Comparison of ENCODE assay signal across 8 mouse cellular contexts in genomic region chr3:152192238-152192931, GRCm38 (mm10). TPM values are rescaled to one million over a fixed set of nuclear protein-coding genes. Genes with fewer than 3 reads are reported as not detected.
DNase-seq lines count a peak whose midpoint lies in the region; ATAC-seq and TF ChIP-seq lines count a peak whose summit lies in the region.

No protein-coding gene starts in this region.

- 0 out of 2 replicates have a peak, but pooled peaks have one; percentile 34 for ATAC-seq in forebrain, embryonic 13.5 days
- ATAC-seq in kidney, embryonic 14.5 days (ENCODE audit: low FRiP score, low TSS enrichment) = 0 out of 2 replicates have a peak, but pooled peaks have one; percentile 9

- dilution Hi-C loops in CH12.LX (cut with MboI; ENCODE audit: extremely low pct_ligation_motif_present, extremely low pct_unique_long_range_greater_than_20kb, low sequenced_read_pairs) = no loop called here

- no peaks in the 10 kb centered on the region for H3K9me3 ChIP-seq in CH12.LX (replicated peaks; ENCODE audit: low read length)
- H3K9me3 ChIP-seq in forebrain, embryonic 13.5 days (replicated peaks) = no peaks in the 10 kb centered on the region
- H3K9me3 ChIP-seq in kidney, embryonic 14.5 days (ENCODE audit: control insufficient read depth, low read length) = no peaks in the 10 kb centered on the region
- no peaks in the 10 kb centered on the region for H3K9me3 ChIP-seq in megakaryocyte, embryonic 14.5 days

- 32% methylated on average over 11 of the region's 11 CpGs for WGBS in forebrain, embryonic 13.5 days
- 16% methylated on average over 9 of the region's 11 CpGs for WGBS in kidney, embryonic 14.5 days

- H3K79me2 ChIP-seq in CH12.LX (replicated peaks; ENCODE audit: control insufficient read depth, extremely low read depth, insufficient read depth, poor library complexity, severe bottlenecking) = peaks cover 22% of the 10 kb centered on the region

- H3K4me2 ChIP-seq in CH12.LX (ENCODE audit: insufficient read depth, low read depth, poor library complexity, severe bottlenecking) = peak overlapping the region; percentile 47
- H3K4me2 ChIP-seq in forebrain, embryonic 13.5 days = peak overlapping the region; percentile 62
- peak overlapping the region; percentile 51 for H3K4me2 ChIP-seq in kidney, embryonic 14.5 days (replicated peaks; ENCODE audit: low read depth, low read length)

- peak; percentile 55 for DNase-seq in 3134 (ENCODE audit: extremely low read depth, insufficient read length, low spot score)
- DNase-seq in CH12.LX (ENCODE audit: extremely low read depth) = peak; percentile 68
- no peak for DNase-seq in frontal cortex, postnatal 25 days (ENCODE audit: low spot score in 2 of 2)
- DNase-seq in layer of hippocampus, adult 9-11 months = no peak
- DNase-seq in ovary, postnatal 36 days (ENCODE audit: low spot score) = no peak

- H3K4me3 ChIP-seq in CH12.LX (replicated peaks in 1 of 3; ENCODE audit: low read depth in 2 of 3, low read length in 2 of 3, poor library complexity in 1 of 3) = peak overlapping the region; percentile 62 to 89 (median 70)
- peak overlapping the region; percentile 35 for H3K4me3 ChIP-seq in forebrain, embryonic 13.5 days
- H3K4me3 ChIP-seq in kidney, embryonic 14.5 days (ENCODE audit: low read length) = peak overlapping the region; percentile 45
- H3K4me3 ChIP-seq in megakaryocyte, embryonic 14.5 days (replicated peaks) = peak overlapping the region; percentile 95

- peaks cover 0 to 3% of the 10 kb centered on the region in 2 experiments for H3K36me3 ChIP-seq in CH12.LX (replicated peaks in 1 of 2; ENCODE audit: control insufficient read depth in 1 of 2, insufficient read depth in 1 of 2, low read length in 1 of 2)
- H3K36me3 ChIP-seq in forebrain, embryonic 13.5 days (ENCODE audit: poor library complexity, severe bottlenecking) = no peaks in the 10 kb centered on the region
- no peaks in the 10 kb centered on the region for H3K36me3 ChIP-seq in kidney, embryonic 14.5 days (ENCODE audit: control insufficient read depth, insufficient read depth, low read length)
- H3K36me3 ChIP-seq in megakaryocyte, embryonic 14.5 days (replicated peaks; ENCODE audit: low read length) = peaks cover 20% of the 10 kb centered on the region

- TF ChIP-seq POLR2A in CH12.LX (IDR thresholded peaks at IDR 0.05; ENCODE audit: low read depth, low read length) = 0 out of 2 replicates have a peak, but pooled peaks have one; percentile 1

- no peak for TF ChIP-seq RAD21 in CH12.LX (IDR thresholded peaks at IDR 0.05; ENCODE audit: low read depth, low read length)

- peak overlapping the region; percentile 99 for H3K9ac ChIP-seq in CH12.LX (ENCODE audit: insufficient read depth, low read depth)
- H3K9ac ChIP-seq in forebrain, embryonic 13.5 days = 0 out of 2 replicates have a peak overlapping the region, but pooled peaks have one; percentile 46
- H3K9ac ChIP-seq in kidney, embryonic 14.5 days (ENCODE audit: low read depth, low read length) = peak overlapping the region; percentile 54

- in situ Hi-C loops in CH12.LX (cut with MboI; ENCODE audit: low pct_ligation_motif_present, low pct_unique_long_range_greater_than_20kb, low sequenced_read_pairs) = loop anchor here (5.0 kb wide), 1 partner anchor 70 kb away; no protein-coding TSS in a partner anchor

- peak overlapping the region; percentile 14; the same call in 1 of the 2 replicates for H3K27ac ChIP-seq in CH12.LX (ENCODE audit: insufficient read depth, low read depth)
- H3K27ac ChIP-seq in forebrain, embryonic 13.5 days = no peak overlapping the region
- H3K27ac ChIP-seq in kidney, embryonic 14.5 days (ENCODE audit: low read depth, low read length) = peak overlapping the region; percentile 78

- TF ChIP-seq CTCF in CH12.LX (conservative IDR thresholded peaks at IDR 0.05 in 1 of 2, IDR thresholded peaks at IDR 0.05 in 1 of 2; ENCODE audit: low read depth in 2 of 2, low read length in 2 of 2) = no peak; a peak in 1 of 4 replicates

- peaks cover 9 to 43% of the 10 kb centered on the region in 2 experiments for H3K4me1 ChIP-seq in CH12.LX (ENCODE audit: control insufficient read depth in 1 of 2, insufficient read depth in 2 of 2)
- H3K4me1 ChIP-seq in forebrain, embryonic 13.5 days = peaks cover 16% of the 10 kb centered on the region
- H3K4me1 ChIP-seq in kidney, embryonic 14.5 days (ENCODE audit: control insufficient read depth, insufficient read depth, low read length) = peaks cover 16% of the 10 kb centered on the region; the same call in 1 of the 2 replicates
- H3K4me1 ChIP-seq in megakaryocyte, embryonic 14.5 days = peaks cover 32% of the 10 kb centered on the region

- TF ChIP-seq EP300 in CH12.LX (IDR thresholded peaks at IDR 0.05; ENCODE audit: low read length) = peak; percentile 30

- peaks cover 2% of the 10 kb centered on the region for H3K27me3 ChIP-seq in CH12.LX (replicated peaks)
- H3K27me3 ChIP-seq in forebrain, embryonic 13.5 days = no peaks in the 10 kb centered on the region
- no peaks in the 10 kb centered on the region for H3K27me3 ChIP-seq in kidney, embryonic 14.5 days (ENCODE audit: control insufficient read depth, insufficient read depth, low read length)
- H3K27me3 ChIP-seq in megakaryocyte, embryonic 14.5 days (replicated peaks) = no peaks in the 10 kb centered on the region

TF ChIP-seq in CH12.LX, 34 proteins besides CTCF, POLR2A, EP300 and RAD21 (continues in another document):
- no peak for TF ChIP-seq RCOR1 (conservative IDR thresholded peaks at IDR 0.05; ENCODE audit: low read depth, low read length)
- peak; percentile 92 for TF ChIP-seq BHLHE40 (IDR thresholded peaks at IDR 0.05; ENCODE audit: low read depth, low read length)
- no peak for TF ChIP-seq JUND (conservative IDR thresholded peaks at IDR 0.05; ENCODE audit: low read depth, low read length)
- no peak for TF ChIP-seq E2F4 (IDR thresholded peaks at IDR 0.05; ENCODE audit: insufficient replicate concordance, low read depth, low read length)
- TF ChIP-seq NRF1 (IDR thresholded peaks at IDR 0.05; ENCODE audit: low read depth, low read length) = no peak
- TF ChIP-seq UBTF (IDR thresholded peaks at IDR 0.05; ENCODE audit: low read depth, low read length) = no peak
- 0 out of 2 replicates have a peak, but pooled peaks have one; percentile 27 for TF ChIP-seq MAX (IDR thresholded peaks at IDR 0.05; ENCODE audit: low read length)
- TF ChIP-seq NELFE (IDR thresholded peaks at IDR 0.05; ENCODE audit: low read depth, low read length) = peak; percentile 55; the same call in 1 of the 2 replicates
- no peak for TF ChIP-seq KAT2A (IDR thresholded peaks at IDR 0.05; ENCODE audit: insufficient replicate concordance, low read length)
- 0 out of 2 replicates have a peak, but pooled peaks have one; percentile 44 for TF ChIP-seq TCF12 (IDR thresholded peaks at IDR 0.05; ENCODE audit: low read depth, low read length)
- TF ChIP-seq GABPA (IDR thresholded peaks at IDR 0.05; ENCODE audit: insufficient replicate concordance, low read depth, low read length) = no peak
- no peak for TF ChIP-seq ELF1 (IDR thresholded peaks at IDR 0.05; ENCODE audit: low read depth, low read length)
- TF ChIP-seq SMC3 (IDR thresholded peaks at IDR 0.05; ENCODE audit: low read depth, low read length) = no peak
- peak; percentile 70 for TF ChIP-seq MXI1 (IDR thresholded peaks at IDR 0.05; ENCODE audit: low read depth, low read length)
- no peak for TF ChIP-seq CHD2 (IDR thresholded peaks at IDR 0.05; ENCODE audit: low read length)
- 0 out of 2 replicates have a peak, but pooled peaks have one; percentile 5 for TF ChIP-seq USF2 (conservative IDR thresholded peaks at IDR 0.05; ENCODE audit: low read depth, low read length)
- TF ChIP-seq POLR2AphosphoS2 (IDR thresholded peaks at IDR 0.05; ENCODE audit: low read depth, low read length) = no peak
- TF ChIP-seq MAFK (IDR thresholded peaks at IDR 0.05; ENCODE audit: insufficient replicate concordance, low read length) = no peak
- TF ChIP-seq IRF4 (IDR thresholded peaks at IDR 0.05; ENCODE audit: low read depth, low read length) = no peak
- no peak for TF ChIP-seq JUN (IDR thresholded peaks at IDR 0.05; ENCODE audit: insufficient read depth, low read depth, low read length)
- no peak; the same call in 1 of the 2 replicates for TF ChIP-seq ETS1 (conservative IDR thresholded peaks at IDR 0.05; ENCODE audit: low read depth, low read length)
- no peak; the same call in 1 of the 2 replicates for TF ChIP-seq TBP (conservative IDR thresholded peaks at IDR 0.05; ENCODE audit: low read depth, low read length)
- TF ChIP-seq HCFC1 (IDR thresholded peaks at IDR 0.05; ENCODE audit: low read depth, low read length) = peak; percentile 37
- TF ChIP-seq ZMIZ1 (IDR thresholded peaks at IDR 0.05; ENCODE audit: low read depth, low read length) = no peak
- TF ChIP-seq SIN3A (IDR thresholded peaks at IDR 0.05; ENCODE audit: low read length) = 0 out of 2 replicates have a peak, but pooled peaks have one; percentile 27

RNA-seq across cellular contexts. Expression of gene Dnajb4, which starts 17.7 kb away (rescaled TPM):
- total RNA-seq in CH12.LX (2012; rRNA removed) (11.7 and 14.9 TPM in 2 replicates), CH12.LX (2014; rRNA removed) (26.4 and 30.0 TPM in 2 replicates)
- 17.7 and 19.5 TPM in 2 replicates for polyA plus RNA-seq in CH12.LX (2012; ENCODE audit: insufficient read length, low read depth)
- polyA plus RNA-seq in forebrain, embryonic 13.5 days (2015; fragmentation: Nextera tagmentation; extraction: Ambion mirVana) = 23.8 and 28.9 TPM in 2 replicates
- polyA plus RNA-seq in kidney, embryonic 14.5 days (2014; fragmentation: Nextera tagmentation; extraction: Ambion mirVana) = 23.9 and 26.2 TPM in 2 replicates
- polyA plus RNA-seq in megakaryocyte, embryonic 14.5 days (2012; ENCODE audit: insufficient read depth, low replicate concordance) = 5.3 TPM in 1 of 2 replicates, not detected in the other

RNA-seq across cellular contexts. Expression of gene Fubp1, which starts 17.8 kb away (rescaled TPM):
- total RNA-seq in CH12.LX (2012; rRNA removed) = 214 and 306 TPM in 2 replicates
- total RNA-seq in CH12.LX (2014; rRNA removed) = 333 and 398 TPM in 2 replicates
- polyA plus RNA-seq in CH12.LX (2012; ENCODE audit: insufficient read length, low read depth) = 224 and 237 TPM in 2 replicates
- 399 and 412 TPM in 2 replicates for polyA plus RNA-seq in forebrain, embryonic 13.5 days (2015; fragmentation: Nextera tagmentation; extraction: Ambion mirVana)
- 283 and 332 TPM in 2 replicates for polyA plus RNA-seq in kidney, embryonic 14.5 days (2014; fragmentation: Nextera tagmentation; extraction: Ambion mirVana)
- 205 and 764 TPM in 2 replicates for polyA plus RNA-seq in megakaryocyte, embryonic 14.5 days (2012; ENCODE audit: insufficient read depth, low replicate concordance)

RNA-seq across cellular contexts. Expression of gene Gipc2, which starts 26.4 kb away (rescaled TPM):
- 0.38 TPM in 1 of 2 replicates, not detected in the other for total RNA-seq in CH12.LX (2012; rRNA removed)
- total RNA-seq in CH12.LX (2014; rRNA removed) = 0.24 TPM in 1 of 2 replicates, not detected in the other
- 1.2 and 1.7 TPM in 2 replicates for polyA plus RNA-seq in CH12.LX (2012; ENCODE audit: insufficient read length, low read depth)
- polyA plus RNA-seq in forebrain, embryonic 13.5 days (2015; fragmentation: Nextera tagmentation; extraction: Ambion mirVana) = 2.1 and 2.6 TPM in 2 replicates
- 16.0 and 22.2 TPM in 2 replicates for polyA plus RNA-seq in kidney, embryonic 14.5 days (2014; fragmentation: Nextera tagmentation; extraction: Ambion mirVana)
- 2.4 TPM in 1 of 2 replicates, not detected in the other for polyA plus RNA-seq in megakaryocyte, embryonic 14.5 days (2012; ENCODE audit: insufficient read depth, low replicate concordance)

Comparison
In these comparisons a context has a peak if more than half of its experiments do, and no peak if none do; other contexts are left out.
1. DNase-seq: peak in 3134 (single experiment) and CH12.LX (single experiment); none in frontal cortex, postnatal 25 days (0 of 2), layer of hippocampus, adult 9-11 months (single experiment) and ovary, postnatal 36 days (single experiment).
2. H3K4me3 ChIP-seq: peak in every context shown above with its lines; median percentile 95 in megakaryocyte, embryonic 14.5 days; 70 in CH12.LX; 45 in kidney, embryonic 14.5 days; 35 in forebrain, embryonic 13.5 days.
3. H3K9ac ChIP-seq: peak in every context shown above with its lines; median percentile 99 in CH12.LX; 54 in kidney, embryonic 14.5 days; 46 in forebrain, embryonic 13.5 days.
4. Peak in every context shown above with its lines, with median percentiles within 50 percentile points of each other: H3K4me2 ChIP-seq.